Mouse (Mus musculus) urinary bladder, postnatal 36 days (tissue): Measurements from ENCODE around the gene Olfr351.

Experiments used
- DNase-seq, 2 experiments: peaks; one replicate each; pipeline ENCODE4 v3.0.0; 2022; ENCODE audit warnings: low spot score in 2 of 2, mixed read lengths in 1 of 2

The Olfr351 gene

DNA sequence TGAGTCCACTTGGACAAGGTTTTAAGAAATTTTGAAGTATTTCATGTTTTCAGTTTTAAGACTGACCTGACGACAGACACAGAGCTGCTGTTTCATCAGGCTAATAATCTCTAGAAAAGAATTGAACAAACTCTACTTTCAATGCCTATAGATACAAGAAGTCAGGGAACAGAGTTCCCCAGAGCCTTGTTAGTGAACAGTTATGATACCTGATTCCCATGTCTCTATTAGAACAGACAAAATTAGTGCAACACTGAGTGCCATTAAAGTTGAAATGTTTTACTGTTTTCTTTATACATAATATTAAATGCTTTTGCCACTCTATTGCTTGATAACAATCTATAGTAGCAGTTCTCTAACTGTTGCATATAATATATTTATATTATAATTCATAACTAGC lies at the start of gene Olfr351:
Gene Olfr351, minus strand, starts transcription at position 101 of the 400 bp plus-strand sequence.
- no peak for DNase-seq

DNA sequence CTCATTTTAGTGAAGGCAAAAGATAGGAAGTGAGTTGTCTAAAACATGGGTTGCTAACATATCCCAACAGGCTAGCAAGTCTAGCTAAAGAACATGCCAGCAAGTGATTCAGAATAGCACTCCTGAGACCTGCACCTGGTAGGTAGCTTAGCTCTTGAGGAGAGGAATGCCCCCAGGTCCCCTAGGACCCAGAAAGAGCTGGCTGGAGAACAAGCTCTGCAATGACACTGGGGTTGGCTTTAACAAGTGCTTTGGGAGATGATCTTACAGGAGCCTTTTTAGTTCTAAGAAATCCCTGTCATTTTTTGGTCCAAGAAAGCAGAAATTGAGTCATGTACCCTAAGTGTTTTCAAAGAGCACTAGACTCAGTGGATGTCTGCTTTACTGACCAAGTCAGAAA lies 42.9 kb upstream of the Olfr351 start, which contains the start of gene Olfr354:
Gene Olfr354, plus strand, starts transcription at position 301 of the 400 bp plus-strand sequence.
- DNase-seq: no peak

DNA sequence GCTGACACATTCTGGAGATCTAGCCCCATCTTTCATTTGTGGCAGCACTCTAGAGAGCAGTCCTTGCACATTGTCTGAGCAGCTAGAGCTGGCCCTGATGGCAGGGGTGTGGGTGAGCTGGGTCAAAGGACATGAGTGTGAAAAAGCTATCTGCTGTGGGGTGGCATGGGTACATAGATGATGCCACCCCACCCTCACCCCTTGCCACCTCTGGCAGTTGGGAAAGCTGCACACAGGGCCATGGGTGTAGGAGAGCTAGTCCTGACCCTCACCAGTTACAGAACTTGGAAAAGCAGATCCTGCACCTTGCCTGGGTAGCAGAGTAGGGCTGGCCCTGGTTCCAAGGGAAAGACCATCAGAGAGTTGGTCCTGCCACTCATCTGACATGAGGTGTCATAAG lies 34.7 kb upstream of the Olfr351 start:
- DNase-seq: no peak

DNA sequence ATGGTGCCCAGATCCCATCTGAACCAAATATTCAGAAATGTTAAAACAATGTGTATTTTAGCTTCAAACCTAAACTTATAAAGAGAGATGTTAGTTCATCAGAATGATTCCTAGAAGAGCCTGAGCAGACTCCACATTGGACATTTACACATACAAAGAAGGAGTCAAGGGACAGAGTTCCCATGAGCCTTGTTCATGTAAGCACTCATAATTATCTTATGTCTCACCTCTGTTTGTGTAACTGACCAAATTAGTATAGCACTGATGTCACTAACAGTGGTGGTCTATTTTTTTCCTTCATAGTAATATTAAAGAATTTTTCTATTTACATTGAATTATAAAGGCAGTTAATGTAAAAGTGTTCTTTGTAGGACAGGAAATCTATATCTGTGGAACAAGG lies 30.4 kb upstream of the Olfr351 start, which contains the start of gene Olfr353:
Gene Olfr353, minus strand, starts transcription at position 101 of the 400 bp plus-strand sequence.
- no peak for DNase-seq

DNA sequence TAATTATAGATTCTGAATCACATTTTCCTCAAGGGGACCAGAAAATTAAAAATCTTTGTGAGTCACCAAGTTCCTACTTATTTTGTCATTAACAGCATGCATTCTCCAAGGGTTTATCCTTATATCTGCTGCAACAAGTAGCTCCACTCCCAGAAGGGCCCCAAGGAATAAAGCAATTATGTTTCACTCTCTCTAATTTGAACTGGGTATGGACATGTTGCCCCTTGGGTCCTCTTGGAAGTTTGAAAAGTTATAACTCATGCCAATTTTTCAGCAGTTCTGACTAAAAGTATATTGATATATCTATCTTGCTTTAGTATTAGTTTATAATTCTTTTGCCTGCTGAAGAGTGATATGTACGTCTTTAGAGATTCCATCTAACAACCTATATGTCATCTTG lies 5.7 kb upstream of the Olfr351 start, which contains the start of gene Olfr352:
Gene Olfr352, plus strand, starts transcription at position 301 of the 400 bp plus-strand sequence.
- DNase-seq: no peak

DNA sequence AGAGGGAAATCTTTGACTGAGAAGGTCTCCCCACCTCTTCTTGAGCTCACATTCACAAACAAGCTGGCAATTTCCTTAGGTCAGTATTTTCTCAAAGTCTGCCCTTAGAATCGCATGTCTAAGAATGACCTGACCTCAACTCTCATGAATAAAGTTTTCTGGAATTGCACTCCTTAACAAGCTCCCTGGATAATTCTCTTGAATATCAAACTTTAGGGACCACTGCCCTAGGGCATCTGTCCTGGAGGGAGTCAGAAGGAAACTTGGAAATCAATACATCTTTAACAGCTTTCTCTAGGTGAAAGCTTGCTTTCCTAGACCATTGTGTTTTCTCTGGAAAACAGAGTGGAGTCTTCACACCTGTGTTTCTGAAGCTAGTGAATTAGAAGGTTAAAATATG lies 16.4 kb downstream of the Olfr351 start, which contains the start of gene Olfr350:
Gene Olfr350, plus strand, starts transcription at position 301 of the 400 bp plus-strand sequence.
- no peak for DNase-seq

DNA sequence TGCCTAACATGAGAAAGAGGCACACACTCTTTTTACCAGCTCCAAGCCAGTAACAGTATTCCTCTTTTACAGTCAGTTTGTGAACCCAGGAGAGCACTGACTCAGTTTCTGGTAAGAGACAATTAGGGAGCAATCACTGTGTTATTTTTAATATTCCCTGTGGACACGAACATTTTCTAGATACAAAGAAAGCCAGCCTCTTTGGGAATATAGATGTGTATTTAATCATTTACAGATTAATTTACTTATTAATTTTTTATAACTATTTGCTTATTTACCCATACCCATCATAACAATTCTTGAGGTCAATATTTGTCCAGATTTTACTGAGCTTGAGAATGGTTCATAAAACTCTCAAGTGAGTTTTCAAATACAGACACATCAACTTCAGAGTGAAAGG lies 45.5 kb downstream of the Olfr351 start, which contains the start of gene Olfr3:
Gene Olfr3, minus strand, starts transcription at position 101 of the 400 bp plus-strand sequence.
- DNase-seq: no peak
